Mouse (Mus musculus) bone marrow macrophage, adult 2 months (primary cell): Measurements from ENCODE around the gene Rln3. TPM values are rescaled to one million over a fixed set of nuclear protein-coding genes. Genes with fewer than 3 reads are reported as not detected.

ENCODE experiments used
- H3K27ac ChIP-seq: 2 replicates; pipeline ENCODE4 v1.5.1; 2012; ENCODE audit warnings: low read depth, low read length; ENCODE audit not compliant: insufficient read depth
- H3K4me1 ChIP-seq: 2 replicates; pipeline ENCODE4 v1.6.1; 2012; ENCODE audit warnings: low read length; ENCODE audit not compliant: control insufficient read depth, insufficient read depth
- H3K4me3 ChIP-seq: 2 replicates; pipeline ENCODE4 v1.5.1; 2012; ENCODE audit warnings: mild to moderate bottlenecking, low read length, moderate library complexity; ENCODE audit not compliant: insufficient read depth
- CTCF ChIP-seq: IDR thresholded peaks from 2 replicates; pipeline ENCODE4 v1.5.1; 2012; ENCODE audit warnings: low read depth, mild to moderate bottlenecking, low read length, moderate library complexity
- POLR2A ChIP-seq: IDR thresholded peaks from 2 replicates; pipeline ENCODE4 v1.6.1; 2012; ENCODE audit warnings: mild to moderate bottlenecking, low read depth, low read length, borderline replicate concordance
- polyA plus RNA-seq: library from polyadenylated mRNA; stranded (reverse); fragments of >200 nt; gene quantifications from 2 replicates; pipeline ENCODE4 v1.2.4, GENCODE M21; 2012; ENCODE audit not compliant: missing spikeins, insufficient read depth, insufficient read length

Rln3 gene
- polyA plus RNA-seq, 1 experiment, result not detected

DNA sequence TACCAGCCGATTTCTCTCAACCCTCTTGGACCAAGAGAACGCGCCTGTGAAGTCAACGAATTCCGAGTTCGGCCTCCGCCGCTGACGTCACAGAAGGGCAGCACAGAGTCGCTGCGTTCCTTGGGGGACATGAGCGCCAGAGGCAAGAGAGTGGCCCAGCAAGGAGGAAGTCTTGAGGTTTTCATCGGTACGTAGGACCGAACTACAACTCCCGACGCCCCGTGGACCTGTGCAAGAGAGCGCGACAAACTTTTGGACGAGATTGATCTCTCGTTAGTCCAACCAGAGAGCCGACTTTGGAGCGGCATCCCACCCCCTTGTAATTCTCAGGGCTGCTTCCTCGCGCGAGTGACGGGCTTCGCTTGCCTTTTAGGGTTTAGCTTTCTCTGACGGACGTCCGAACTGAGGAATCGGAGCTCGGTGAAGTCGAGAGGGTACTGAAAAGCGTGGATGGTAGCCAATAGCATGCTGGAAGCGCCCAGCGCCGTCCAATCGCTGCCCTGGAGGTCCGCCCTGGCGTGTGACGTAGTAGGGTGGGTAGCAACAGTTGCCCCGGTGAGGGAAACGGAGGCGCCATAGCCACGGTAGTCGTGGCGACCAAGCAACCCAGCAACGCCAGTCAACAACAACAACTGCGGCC lies 21.6 kb upstream of the Rln3 start, which contains the start of gene Rfx1:
Gene Rfx1, plus strand, starts transcription at position 544 of the 640 bp plus-strand sequence.
- H3K4me1 ChIP-seq, result peaks cover 58% of the 10 kb centered on the region
- H3K27ac ChIP-seq, result peak within 1 kb of the TSS; percentile 71
- TF ChIP-seq CTCF (no peak), POLR2A (no peak)
- H3K4me3 ChIP-seq, result peak within 1 kb of the TSS; percentile 73

DNA sequence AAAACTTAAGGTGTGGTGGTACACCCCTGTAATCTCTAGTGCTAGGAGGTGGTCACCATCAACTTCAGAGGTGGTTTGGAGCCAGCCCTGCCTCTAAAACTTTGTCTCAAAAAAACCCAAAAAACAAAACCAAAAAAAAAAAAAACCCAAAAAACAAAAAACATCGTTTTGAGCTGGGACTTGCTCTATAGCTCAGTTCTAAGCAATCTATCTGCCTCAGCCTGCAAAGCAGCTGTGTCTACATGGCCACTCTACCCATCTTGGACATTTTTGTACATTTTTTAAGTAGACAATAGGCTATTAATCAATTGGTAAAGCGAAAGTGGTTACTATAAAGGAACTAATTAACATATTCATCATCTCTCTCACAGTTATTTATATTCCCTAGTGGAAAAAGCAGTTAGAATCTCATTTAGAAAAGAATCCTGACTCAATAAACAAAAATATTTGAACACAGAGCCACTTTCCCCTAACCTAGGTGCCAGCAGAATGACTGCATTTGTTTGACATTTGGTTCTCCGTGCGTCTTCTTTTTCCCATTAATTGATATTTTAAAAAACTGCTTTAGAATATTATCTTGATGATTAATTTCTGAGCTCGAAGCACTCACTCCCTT lies 20.8 kb upstream of the Rln3 start:
- H3K27ac ChIP-seq, result peak overlapping the region; percentile 59; the same call in 1 of the 2 replicates
- peak overlapping the region; percentile 73 for H3K4me3 ChIP-seq
- TF ChIP-seq CTCF, result no peak
- no peak for TF ChIP-seq POLR2A
- peaks cover 49% of the 10 kb centered on the region for H3K4me1 ChIP-seq

DNA sequence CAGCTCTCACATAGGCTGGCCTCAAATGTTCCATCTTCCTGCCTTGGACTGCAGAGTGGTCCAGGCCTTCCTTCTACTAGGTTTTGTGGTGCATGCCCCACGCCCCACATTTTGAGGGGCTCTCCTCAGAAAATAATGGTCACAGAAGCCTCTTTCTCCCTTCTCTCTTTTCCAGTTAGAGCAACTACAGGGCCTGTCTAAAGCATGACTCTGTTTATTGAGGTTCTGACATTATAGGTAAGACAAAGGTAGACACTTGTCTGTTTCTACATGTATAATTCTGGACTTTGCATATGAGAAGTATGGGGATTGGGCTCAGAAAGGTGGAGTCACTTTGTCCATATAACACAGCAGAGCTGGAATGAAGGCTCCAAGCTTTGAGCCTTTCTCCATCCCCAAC lies 20.2 kb upstream of the Rln3 start, which contains the start of gene Gm10643:
Gene Gm10643, minus strand, starts transcription at position 101 of the 400 bp plus-strand sequence.
- Histone ChIP-seq H3K4me1 (peaks cover 44% of the 10 kb centered on the region), H3K4me3 (peak within 1 kb of the TSS; percentile 73), H3K27ac (peak within 1 kb of the TSS; percentile 59)
- TF ChIP-seq CTCF (no peak), POLR2A (no peak)

- no peak for TF ChIP-seq POLR2A
- TF ChIP-seq CTCF, result no peak
- H3K4me3 ChIP-seq, result no peak overlapping the region
- peaks cover 34% of the 10 kb centered on the region for H3K4me1 ChIP-seq
- peak overlapping the region; percentile 39 for H3K27ac ChIP-seq
Observed at GRCm38 (mm10) chr8:84063861-84064610, 19.2 kb upstream of the Rln3 start.

- no peak for TF ChIP-seq POLR2A
- TF ChIP-seq CTCF, result no peak
- peaks cover 16% of the 10 kb centered on the region for H3K4me1 ChIP-seq
- H3K27ac ChIP-seq, result no peak overlapping the region
- no peak overlapping the region for H3K4me3 ChIP-seq
Observed at GRCm38 (mm10) chr8:84060245-84060644, 15.4 kb upstream of the Rln3 start.

GRCm38 (mm10) chr8:84059226-84059625 lies 14.4 kb upstream of the Rln3 start:
- H3K4me3 ChIP-seq, result no peak overlapping the region
- H3K4me1 ChIP-seq, result peaks cover 9% of the 10 kb centered on the region
- H3K27ac ChIP-seq, result no peak overlapping the region
- no peak for TF ChIP-seq CTCF
- TF ChIP-seq POLR2A, result no peak

DNA sequence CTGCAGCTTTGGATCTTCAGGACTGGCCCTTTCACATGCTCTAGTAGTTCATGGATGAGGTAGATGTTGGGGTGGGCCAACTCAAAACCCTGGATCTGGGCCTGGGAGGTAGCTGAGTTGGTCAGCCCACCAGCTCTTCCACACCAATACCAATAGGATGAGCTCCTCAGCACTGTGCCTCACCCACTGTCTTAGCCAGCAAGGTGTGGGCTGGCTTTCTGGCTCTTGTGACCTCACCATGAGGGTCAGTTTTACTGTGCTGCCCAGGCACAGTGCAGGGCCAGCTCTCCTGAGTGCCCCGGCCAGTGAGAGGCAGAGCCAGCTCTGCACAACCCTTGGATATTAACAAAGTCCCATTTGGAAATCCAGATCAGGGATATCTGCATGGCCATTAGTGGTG lies 13.0 kb upstream of the Rln3 start:
- H3K4me1 ChIP-seq, result no peaks in the 10 kb centered on the region
- TF ChIP-seq CTCF (no peak), POLR2A (no peak)
- no peak overlapping the region for H3K4me3 ChIP-seq
- no peak overlapping the region for H3K27ac ChIP-seq

- no peaks in the 10 kb centered on the region for H3K4me1 ChIP-seq
- H3K27ac ChIP-seq, result no peak overlapping the region
- H3K4me3 ChIP-seq, result no peak overlapping the region
- no peak for TF ChIP-seq POLR2A
- no peak for TF ChIP-seq CTCF
Observed at GRCm38 (mm10) chr8:84053229-84053628, 8.4 kb upstream of the Rln3 start.

DNA sequence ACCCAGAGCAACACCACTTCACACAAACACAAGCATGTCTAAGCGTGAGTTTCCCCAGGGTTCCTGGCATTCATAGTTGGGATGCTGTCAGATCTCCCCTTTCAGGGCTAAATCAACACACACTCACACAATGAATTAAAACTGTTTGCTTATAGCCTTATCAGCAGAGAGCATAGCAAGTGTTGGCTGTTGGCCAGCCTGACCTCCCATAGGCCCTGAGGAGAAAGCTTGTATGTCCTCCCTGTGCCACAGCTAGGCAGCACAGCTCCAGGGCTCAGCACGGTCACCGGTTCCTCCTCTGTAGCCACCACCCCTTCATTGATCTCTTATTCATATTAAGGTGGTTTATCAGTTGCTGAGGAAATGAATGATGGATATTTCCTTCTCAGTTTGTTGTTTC lies 7.9 kb upstream of the Rln3 start:
- Histone ChIP-seq H3K27ac (no peak overlapping the region), H3K4me3 (no peak overlapping the region), H3K4me1 (no peaks in the 10 kb centered on the region)
- TF ChIP-seq CTCF (no peak), POLR2A (no peak)

DNA sequence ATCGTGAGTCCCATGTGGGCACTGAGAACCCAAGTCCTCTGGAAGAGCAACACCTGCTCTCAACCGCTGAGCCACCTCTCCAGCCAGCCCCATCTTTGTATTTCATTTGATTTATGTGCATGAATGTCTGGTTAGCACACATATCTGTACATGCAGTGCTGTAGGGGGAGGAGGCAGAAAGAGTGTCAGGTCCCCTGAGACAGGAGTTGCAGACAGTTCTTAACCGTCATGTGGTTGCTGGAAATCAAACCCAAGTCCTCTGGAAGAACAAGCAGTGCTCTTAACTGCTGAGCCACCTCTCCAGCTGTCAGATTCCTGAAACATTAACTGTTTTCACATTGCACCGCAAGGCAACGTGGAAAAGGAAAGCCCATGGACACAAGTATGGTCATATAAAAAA lies 3.4 kb upstream of the Rln3 start:
- H3K4me3 ChIP-seq, result no peak overlapping the region
- no peaks in the 10 kb centered on the region for H3K4me1 ChIP-seq
- TF ChIP-seq POLR2A (no peak), CTCF (no peak)
- H3K27ac ChIP-seq, result no peak overlapping the region
